Mouse (Mus musculus): ENCODE results near the gene Foxa2.

The Foxa2 gene

DNA sequence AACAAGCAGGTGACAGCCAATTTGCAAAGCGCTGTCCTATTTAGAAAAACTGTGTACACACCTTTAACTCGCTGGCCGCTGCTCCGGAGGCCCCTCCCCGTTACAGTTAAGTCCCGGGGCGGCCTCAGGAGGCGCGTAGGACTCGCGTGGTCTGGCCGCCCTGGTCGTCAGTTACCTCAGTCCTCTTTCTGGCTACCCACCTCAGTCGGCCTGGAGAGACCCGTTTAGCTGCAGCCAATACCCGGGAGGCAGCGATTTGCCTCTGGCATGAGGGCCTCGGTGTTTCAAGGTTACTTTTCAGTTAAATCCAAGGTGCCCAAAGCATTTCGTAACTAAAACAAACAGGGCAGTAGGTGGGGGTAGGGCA, at the start of gene Foxa2:
TSS of gene Foxa2 (minus strand) at position 171 of the 367 bp plus-strand sequence.
- no peak for DNase-seq

DNA sequence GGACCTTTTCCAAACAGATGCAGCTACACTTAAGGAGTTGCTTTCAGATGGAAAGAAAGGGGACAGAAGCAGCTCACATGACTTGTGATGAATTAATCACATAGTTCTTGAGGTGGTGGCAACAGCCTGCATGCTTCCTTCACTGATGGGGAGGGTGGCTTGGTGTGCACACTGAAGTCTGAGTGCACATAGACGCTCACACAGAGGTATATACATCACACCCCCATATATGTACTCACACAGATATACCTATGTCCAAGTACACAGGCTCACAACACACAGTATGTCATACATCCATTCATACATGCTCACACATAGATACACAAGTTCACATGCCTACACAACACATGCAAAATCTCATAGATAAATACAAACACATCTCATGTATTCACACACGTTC, 45.3 kb upstream of the Foxa2 start:
- DNase-seq: no peak

GRCm38 (mm10) chr2:148091657-148092056, 44.9 kb upstream of the Foxa2 start:
- DNase-seq: no peak

- no peak for DNase-seq
Observed at GRCm38 (mm10) chr2:148090071-148090470, 43.3 kb upstream of the Foxa2 start.

GRCm38 (mm10) chr2:148085529-148085928, 38.8 kb upstream of the Foxa2 start:
- DNase-seq: no peak

DNA sequence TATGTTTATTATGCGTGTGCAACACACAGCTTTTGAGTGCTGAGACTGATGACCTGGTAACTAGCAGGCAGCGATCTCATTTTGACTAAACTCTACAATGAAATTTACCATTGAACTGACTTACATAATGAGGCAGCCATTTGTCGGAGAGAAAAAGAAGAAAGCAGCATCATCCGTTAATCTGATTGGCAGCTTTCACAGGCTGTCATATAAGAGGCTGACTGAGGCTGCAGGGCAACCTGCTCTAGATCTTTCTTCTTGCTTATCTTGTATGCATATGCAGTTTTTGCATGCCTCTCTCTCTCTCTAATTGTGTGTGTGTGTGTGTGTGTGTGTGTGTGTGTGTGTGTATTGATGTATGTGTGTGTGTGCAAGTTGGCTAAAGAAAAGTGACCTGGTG, 38.4 kb upstream of the Foxa2 start:
- no peak for DNase-seq

GRCm38 (mm10) chr2:148082283-148082682, 35.5 kb upstream of the Foxa2 start:
- peak; percentile 4 to 6 for DNase-seq

GRCm38 (mm10) chr2:148060705-148061104, 13.9 kb upstream of the Foxa2 start:
- no peak for DNase-seq

DNA sequence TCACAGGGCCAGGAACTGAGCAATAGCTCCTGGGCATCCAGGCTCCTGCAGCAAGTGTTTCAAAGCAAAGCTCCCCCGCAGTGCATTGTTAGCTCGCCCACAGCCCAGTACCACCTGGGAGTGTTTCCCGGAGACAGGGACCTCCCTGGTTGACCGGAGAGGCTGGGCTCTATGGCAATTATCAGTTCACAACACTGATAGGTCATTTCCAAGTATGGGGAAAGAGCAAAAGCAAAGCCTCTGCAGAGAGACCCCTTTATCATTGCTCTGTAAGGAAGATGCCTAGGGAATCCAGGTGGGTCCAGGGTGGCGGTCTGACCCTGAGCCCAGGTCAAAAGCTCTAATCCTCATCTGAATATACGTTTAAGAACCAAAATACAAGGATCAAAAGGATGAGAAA, 6.6 kb upstream of the Foxa2 start:
- no peak for DNase-seq

DNA sequence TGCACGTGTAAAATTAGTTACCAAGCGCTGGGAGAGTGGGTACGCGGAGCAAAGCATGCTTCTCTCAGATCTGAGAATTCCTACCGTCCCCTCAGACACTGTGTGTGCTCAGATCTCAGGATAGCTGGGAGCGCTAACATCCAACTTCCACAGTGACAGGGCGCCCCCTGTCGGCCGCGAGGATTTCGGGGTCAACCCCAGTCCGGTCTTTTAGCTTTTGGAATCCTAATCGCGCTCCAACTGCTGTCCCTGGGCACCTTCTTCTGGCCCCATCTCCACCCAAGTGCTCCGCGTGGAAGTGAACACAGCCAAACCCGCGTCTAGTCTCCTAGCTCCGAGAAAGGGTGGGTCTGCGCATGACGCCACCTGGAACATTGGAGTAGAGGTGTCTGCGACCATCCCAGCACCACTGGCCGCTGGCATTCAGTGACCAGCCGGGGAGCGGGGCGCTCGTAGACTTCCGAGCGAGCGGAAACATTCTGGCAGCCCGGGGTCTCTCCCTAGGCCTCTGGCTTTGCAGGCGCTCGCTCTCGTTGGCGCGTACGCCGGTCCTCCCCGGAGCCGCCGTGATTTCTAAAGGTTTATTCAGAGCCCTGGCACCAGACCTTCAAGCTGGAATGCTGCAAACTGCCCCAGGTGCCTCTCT, 1.8 kb upstream of the Foxa2 start:
- peak in 1 of 2 experiments; percentile 19 for DNase-seq

GRCm38 (mm10) chr2:148047611-148048010, 842 bp upstream of the Foxa2 start:
- DNase-seq: no peak

GRCm38 (mm10) chr2:148045937-148046798, 601 bp downstream of the Foxa2 start:
- no peak for DNase-seq

GRCm38 (mm10) chr2:148045543-148045936, 1.2 kb downstream of the Foxa2 start:
- no peak for DNase-seq

DNA sequence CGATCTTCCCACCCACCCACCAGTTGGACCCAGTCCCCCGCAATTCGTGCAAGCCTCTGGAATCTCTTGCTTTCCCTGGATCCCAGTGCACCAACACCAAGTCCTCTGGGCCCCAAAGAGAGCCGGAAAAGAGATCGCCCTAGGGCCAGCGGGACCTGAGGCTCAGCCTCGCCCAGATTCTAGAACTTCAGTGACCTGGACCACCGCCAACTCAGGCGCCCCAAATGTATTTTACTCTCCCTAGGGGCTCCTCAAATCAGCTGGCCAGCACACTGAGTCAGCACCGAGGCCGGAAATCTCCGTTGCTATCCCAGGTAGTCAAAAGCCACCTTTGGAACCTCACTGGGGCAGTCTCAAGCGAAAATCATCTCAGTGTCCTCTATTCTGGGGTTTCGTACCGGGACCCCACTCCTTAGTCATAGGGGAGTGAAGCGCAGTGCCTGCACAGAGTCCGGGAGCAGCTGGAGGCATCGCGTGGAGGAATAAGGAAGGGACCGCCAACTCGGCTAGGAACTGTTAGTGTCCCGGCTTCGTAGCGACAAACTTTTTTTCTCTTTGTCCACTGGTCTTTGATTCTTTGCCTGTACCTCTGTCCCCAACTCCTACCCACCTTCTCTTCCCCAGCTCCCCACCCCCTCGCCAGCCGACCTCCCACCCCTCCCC, 1.8 kb downstream of the Foxa2 start:
- DNase-seq: no peak

GRCm38 (mm10) chr2:148043976-148044876, 2.5 kb downstream of the Foxa2 start:
- DNase-seq: no peak

DNA sequence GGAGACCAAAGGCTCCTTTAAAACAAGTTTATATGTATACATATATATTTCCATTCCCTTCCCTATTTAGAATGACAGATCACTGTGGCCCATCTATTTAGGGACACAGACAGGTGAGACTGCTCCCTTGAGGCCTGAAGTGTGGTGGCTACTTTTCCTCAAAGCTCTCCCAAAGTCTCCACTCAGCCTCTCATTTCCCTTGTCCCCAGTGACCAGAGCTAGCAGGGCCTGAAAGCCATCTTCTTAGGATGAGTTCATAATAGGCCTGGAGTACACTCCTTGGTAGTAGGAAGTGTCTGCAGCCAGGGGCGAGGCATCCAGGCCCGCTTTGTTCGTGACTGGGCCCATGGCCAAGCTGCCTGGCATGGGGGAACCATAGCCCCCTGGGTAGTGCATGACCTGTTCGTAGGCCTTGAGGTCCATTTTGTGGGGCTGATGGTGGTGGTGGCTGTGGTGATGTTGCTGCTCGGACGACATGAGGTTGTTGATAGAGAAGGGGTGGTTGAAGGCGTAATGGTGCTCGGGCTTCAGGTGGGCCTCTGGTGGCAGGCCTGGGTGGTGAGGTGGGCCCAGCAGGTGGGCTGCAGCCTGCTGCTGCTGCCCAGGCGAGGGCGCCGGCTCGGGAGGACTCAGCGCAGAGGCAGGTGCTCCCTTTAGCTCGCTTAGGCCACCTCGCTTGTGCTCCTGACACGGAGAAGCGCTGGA, 3.3 kb downstream of the Foxa2 start:
- DNase-seq: no peak

- no peak for DNase-seq
Observed at GRCm38 (mm10) chr2:148042126-148042640, 4.6 kb downstream of the Foxa2 start.

GRCm38 (mm10) chr2:148041381-148041780, 5.4 kb downstream of the Foxa2 start:
- DNase-seq: no peak

DNA sequence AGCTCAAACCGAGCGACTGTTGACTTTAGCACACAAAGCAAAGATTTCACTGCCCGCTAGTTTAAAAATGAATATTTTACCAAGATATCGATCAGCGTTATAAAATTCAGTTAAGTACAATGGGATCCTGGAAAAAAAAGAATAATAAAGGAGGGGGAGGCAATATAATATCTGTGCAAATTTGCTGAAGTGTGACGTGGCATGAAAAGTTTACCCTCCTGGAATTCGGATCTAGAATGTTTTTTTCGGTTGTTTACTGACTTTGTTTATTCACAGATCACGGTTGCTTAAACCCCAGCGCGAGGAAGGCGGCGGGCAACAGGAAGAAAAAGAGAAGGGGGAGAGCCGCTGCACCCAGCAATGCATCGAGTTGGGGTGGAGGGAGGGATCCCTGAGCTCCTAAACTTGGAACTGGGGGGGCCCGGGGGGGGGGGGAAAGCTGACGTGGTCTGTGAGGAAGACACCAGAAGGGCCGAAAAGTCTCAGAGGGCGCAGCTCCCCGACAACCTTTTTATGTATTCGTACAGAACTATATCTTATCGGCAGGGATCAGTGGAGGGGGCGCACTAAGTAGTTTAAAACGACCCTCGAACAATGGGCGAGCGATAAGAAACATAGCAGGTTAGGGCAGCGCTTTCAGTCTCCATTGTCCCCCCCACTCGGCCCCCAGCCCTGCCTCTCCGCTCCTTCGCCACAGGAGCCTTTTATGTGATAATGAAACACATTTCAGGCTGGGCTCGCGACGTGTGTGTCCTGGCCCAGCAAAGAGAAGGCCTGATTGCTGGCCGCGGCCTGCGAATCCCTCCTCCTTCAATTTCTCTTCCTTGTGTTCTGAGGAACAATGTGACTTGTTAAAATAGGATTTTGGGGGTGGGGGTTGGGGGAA, 6.3 kb downstream of the Foxa2 start:
- no peak for DNase-seq

GRCm38 (mm10) chr2:148039351-148040235, 7.2 kb downstream of the Foxa2 start:
- no peak for DNase-seq

Data from thymus, postnatal 36 days (tissue).